Mouse (Mus musculus) layer of hippocampus, adult 6 months (tissue): ENCODE data around the gene Clpx. TPM values are rescaled to one million over a fixed set of nuclear protein-coding genes. Genes with fewer than 3 reads are reported as not detected.

Experiments used
- long read RNA-seq, 2 experiments: library from polyadenylated mRNA; unstranded; transcript quantifications; one replicate each; pipeline ENCODE4 v2.0.0; 2019 to 2020
- polyA plus RNA-seq: library from polyadenylated mRNA; unstranded; fragments of <200 nt; fragmentation: Nextera tagmentation; gene quantifications from 2 replicates; pipeline ENCODE4 v1.2.3, GENCODE M21; 2021

The Clpx gene
- 23.4 and 25.7 TPM in 2 replicates for polyA plus RNA-seq
- long read RNA-seq, experiment 1, transcript Clpx-201 (14 exons, 2,885 nt): major isoform, 45 of 70 reads
- long read RNA-seq, experiment 1, partial matches to known transcripts: 15 of 70 reads
- long read RNA-seq, experiment 1, other reads (novel, unspliced or antisense): 6 of 70 reads
- long read RNA-seq, experiment 2, transcript Clpx-202 (13 exons, 2,809 nt): minor isoform, 42 of 260 reads
- long read RNA-seq, experiment 2, transcript Clpx-201 (14 exons, 2,885 nt): major isoform, 183 of 260 reads
- long read RNA-seq, experiment 2, partial matches to known transcripts: 11 of 260 reads
- long read RNA-seq, experiment 2, other reads (novel, unspliced or antisense): 24 of 260 reads

DNA sequence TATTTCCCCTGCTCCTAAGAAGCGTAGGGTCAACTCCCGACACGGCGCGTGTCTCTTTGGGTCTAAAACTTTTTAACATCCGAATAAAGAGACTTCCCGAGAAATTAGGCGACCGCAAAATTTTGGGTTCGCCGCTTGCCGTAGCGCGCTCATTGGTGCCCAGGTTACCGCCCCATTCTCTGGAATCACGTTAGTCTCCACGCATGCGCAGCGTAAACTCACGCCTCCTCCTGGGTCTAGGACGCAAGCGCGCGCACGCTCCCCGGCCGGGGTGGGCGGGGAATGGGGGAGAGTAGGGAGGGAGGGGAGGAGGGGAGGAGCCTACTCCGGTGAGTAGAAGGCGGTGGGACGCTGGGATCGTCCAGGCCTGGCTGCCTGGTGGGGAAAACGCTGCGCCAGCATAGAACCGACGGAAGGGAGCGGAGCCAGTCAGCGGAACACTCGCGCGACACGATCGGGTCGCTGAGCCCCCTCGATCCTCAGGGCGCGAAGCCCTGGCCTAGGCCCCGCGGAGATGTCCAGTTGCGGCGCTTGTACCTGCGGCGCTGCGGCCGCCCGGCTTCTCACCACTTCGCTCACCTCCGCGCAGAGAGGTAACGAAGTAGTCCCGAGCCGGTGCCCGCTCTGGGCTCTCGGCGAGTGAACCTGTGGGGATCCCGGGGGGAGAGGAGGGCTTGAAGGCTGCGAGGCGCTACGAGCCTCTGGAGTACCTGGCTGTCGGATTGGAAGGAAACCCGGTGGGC is at the start of gene Clpx:
TSS of gene Clpx (plus strand) at position 288 of the 743 bp plus-strand sequence.

DNA sequence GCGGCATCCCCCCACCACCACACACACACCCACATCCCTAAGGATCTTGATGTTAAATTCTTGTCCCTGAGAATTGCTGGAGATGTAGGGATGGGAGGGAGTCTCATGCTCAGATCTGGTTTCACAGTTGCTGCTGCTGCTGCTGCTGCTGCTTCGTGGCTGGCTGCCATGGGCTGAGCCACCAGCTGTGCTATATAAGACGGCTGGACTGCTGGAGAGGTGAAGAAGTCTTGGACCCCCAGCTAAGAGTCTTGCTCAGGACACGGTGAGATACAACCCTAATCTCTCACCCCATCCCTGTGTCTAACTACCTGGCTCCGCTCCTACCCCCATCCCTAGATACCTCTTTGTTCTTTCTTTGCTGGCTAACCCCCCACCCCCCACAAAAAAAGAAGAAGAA is 29.1 kb upstream of the Clpx start, which contains the start of gene Cilp:
TSS of gene Cilp (plus strand) at position 222 of the 400 bp plus-strand sequence.

DNA sequence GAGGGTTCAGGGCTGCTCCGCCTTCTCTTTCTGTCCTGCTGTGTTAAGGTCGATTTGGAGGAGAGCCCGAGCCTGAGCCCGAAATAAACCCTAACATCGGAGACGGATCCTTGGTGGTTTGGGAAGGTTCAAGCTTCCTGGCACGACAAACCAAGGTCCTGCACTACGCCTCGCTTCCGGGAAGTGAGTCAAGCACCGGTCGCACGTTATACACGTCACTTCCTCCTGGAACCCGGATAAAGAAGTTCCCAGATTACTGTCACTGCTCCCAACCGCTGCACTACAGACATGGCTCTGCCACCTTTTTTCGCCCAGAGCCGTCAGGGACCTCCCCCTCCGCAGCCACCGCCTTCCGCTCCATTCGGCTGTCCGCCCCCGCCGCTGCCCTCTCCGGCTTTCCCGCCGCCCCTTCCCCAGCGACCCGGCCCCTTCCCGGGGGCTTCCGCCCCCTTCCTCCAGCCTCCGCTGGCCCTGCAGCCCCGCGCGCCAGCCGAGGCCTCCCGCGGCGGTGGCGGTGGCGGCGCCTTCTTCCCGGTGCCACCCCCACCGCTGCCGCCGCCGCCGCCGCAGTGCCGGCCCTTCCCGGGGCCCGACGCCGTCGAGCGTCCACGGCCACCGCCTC is 51.9 kb downstream of the Clpx start, which contains the start of gene Pdcd7:
TSS of gene Pdcd7 (plus strand) at position 251 of the 622 bp plus-strand sequence.

DNA sequence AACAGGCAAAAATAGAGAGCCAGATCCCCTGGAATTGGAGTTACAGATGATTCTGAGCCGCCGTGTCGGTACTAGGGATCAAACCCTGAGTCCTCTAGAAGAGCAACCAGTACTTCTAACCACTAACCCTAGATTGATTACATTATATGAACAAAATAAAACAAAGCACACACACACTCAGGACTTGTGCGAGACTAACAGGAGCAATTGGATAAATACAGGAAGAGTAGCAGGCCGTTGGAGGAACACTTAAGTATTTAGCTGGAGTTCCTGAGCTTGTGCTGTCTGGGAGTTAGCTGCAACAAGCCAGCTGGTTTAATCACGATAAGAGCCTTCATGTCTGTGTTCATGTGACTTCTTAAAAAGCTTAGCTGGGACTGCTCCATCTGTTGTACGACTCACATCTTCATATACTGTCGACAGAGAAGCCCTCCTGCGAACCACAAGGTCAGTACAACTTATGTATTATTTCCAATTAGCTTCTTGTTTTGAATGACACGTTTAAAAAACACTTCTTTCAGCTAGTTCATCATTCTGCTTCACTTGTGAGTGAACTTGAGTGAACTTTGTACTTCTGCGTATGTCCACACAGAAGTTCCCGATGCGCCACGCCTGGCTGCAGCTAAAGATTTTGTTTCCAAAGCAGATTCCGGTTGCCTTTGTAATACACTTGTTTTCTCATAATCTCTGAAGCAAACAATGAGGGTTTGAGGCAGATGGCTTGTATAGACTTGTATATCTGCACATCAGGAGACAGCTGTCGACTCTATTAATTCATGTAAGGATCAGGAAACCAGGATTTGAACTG is 66.8 kb downstream of the Clpx start, which contains the start of gene Ubap1l:
TSS of gene Ubap1l (plus strand) at position 401 of the 808 bp plus-strand sequence.

Other genes starting within 250 kb of the Clpx start
- 6.5 and 7.4 TPM in 2 replicates for gene Igdcc4, start 192.8 kb upstream of the Clpx start, polyA plus RNA-seq
- 0.38 and 0.40 TPM in 2 replicates for gene Igdcc3, start 153.1 kb upstream of the Clpx start, polyA plus RNA-seq
- gene Parp16, start 98.9 kb upstream of the Clpx start, polyA plus RNA-seq: 2.0 and 2.5 TPM in 2 replicates
- 0.04 TPM in 1 of 2 replicates, not detected in the other for gene Cilp, start 29.1 kb upstream of the Clpx start, polyA plus RNA-seq
- 6.8 and 8.5 TPM in 2 replicates for gene Pdcd7, start 51.8 kb downstream of the Clpx start, polyA plus RNA-seq
- gene Ubap1l, start 66.8 kb downstream of the Clpx start, polyA plus RNA-seq: 0.10 TPM in 1 of 2 replicates, not detected in the other
- 0.28 and 0.29 TPM in 2 replicates for gene Kbtbd13, start 97.4 kb downstream of the Clpx start, polyA plus RNA-seq
- gene Rasl12, start 104.2 kb downstream of the Clpx start, polyA plus RNA-seq: 2.4 and 3.4 TPM in 2 replicates
- 0.30 TPM in 1 of 2 replicates, not detected in the other for gene Slc51b, start 128.7 kb downstream of the Clpx start, polyA plus RNA-seq
- 10.3 and 12.3 TPM in 2 replicates for gene Mtfmt, start 141.5 kb downstream of the Clpx start, polyA plus RNA-seq
- 50.2 and 52.2 TPM in 2 replicates for gene Spg21, start 166.7 kb downstream of the Clpx start, polyA plus RNA-seq
- gene Ankdd1a, start 225.9 kb downstream of the Clpx start, polyA plus RNA-seq: 0.39 TPM in 1 of 2 replicates, not detected in the other